Mouse (Mus musculus) CD4-positive helper T cell, adult 2 months (primary cell): ENCODE results near the gene Olfr871.
"Not testable (repeated sequence)": the region's sequence is repeated elsewhere in the genome, so short reads cannot be mapped to it uniquely, and the experiment has no call there.

ENCODE experiments used
- DNase-seq: peaks from one replicate; pipeline ENCODE4 v3.0.0-alpha.2; 2012; ENCODE audit warnings: low read depth, missing footprints, low spot score

Gene Olfr871

DNA sequence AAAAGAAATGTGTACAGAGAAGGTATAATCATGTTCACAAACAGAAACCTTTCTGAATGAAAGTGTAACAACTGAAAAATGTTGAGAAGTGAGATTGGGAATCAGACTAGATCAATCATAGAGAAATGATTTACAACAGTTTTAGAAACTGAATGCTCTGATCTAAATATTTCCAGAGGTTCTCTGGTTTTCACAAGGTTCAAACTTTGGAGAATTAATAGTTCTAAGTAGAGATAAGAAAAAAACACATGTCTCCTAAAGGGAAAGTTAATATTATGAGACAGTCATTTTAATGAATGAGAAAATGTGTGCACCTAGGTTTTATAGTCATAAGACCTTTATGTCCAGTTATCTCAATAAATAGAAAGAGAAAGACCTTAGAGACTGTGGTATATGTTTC lies at the start of gene Olfr871:
Gene Olfr871, plus strand, starts transcription at position 301 of the 400 bp plus-strand sequence.
- no peak for DNase-seq

DNA sequence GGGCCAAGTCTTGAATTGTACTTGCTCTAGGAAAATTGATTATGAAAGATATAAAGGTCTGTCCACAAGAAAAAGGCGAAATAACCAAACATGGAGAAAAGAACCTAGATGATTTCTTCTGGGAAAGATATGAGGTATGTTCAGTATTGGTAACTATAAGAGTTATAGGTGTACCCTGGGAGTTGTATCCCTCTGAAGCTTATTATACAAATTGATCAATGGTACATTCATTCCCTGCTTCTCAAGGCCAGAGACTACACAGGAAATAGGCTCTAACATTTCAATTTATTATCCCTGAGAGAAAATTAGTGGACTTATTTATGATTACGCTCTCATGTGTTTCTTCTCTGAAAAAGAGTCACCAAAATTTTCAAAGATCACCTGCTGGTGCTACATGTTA lies 38.0 kb upstream of the Olfr871 start, which contains the start of gene Olfr870:
Gene Olfr870, minus strand, starts transcription at position 101 of the 400 bp plus-strand sequence.
- no peak for DNase-seq

DNA sequence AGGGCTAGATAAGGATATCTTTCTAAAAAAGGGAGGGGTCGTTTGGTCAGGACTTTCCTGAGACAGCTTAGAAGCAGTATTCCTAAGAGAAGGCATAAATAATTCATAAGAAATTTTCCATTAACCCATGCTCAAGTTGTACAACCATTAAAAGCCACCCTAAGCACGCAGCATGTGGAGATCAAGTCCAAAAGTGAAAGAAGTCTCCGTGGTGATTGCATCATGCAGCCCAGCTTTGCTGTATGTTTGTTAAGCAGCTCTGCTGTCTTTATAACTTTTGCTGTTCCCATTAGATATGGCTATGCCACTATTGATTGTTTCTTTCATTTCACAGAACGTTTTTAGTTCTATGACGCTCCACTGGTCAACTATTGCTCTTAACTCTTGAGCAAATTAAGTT lies 32.5 kb upstream of the Olfr871 start:
- DNase-seq, result no peak

DNA sequence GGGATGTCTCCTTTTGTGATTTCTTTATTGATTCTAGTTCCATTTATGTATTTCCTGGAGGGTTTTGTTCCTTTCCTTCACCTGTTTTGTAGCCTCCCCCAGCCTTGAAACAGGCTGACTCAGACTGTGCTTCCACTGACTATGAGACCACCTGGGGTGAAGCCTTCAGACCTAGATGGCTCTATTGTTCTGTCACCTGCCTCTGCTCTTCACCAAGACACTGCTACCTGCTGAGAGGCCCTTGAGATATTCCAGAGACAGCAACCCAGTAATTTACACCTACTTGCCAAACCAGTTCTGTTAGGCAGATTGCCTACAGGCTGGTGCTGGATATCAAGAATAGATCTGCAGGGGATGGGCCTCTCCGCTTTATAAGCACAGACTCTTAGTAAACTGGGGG lies 9.9 kb upstream of the Olfr871 start:
- DNase-seq, result no peak

DNA sequence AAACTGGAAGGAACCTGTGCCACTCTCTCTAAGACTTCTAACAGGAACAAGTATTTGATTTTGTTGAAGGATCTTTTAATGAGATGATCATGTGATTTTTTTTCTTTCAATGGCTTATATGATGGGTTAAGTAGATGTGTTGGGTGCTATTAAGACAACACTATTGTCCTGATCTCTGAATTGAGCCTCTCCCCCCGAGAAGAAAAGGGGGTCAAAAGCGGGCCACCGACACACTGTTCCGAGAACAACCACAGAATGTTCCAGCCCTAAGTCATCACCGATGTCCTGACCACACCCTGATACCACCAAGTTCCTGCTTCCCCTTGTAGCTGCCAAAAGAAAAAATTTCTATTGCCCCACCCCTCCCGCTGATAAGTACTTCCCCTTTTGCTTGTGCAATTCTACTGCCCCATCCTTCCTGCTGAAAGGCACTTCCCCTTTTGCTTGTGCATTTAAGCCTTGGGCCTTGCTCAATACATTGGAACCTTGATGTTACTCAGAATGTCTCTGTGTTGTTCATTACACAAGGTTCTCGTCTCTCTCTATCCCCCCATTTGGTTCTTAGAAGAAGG lies 8.5 kb upstream of the Olfr871 start:
- DNase-seq, result not testable (repeated sequence)

DNA sequence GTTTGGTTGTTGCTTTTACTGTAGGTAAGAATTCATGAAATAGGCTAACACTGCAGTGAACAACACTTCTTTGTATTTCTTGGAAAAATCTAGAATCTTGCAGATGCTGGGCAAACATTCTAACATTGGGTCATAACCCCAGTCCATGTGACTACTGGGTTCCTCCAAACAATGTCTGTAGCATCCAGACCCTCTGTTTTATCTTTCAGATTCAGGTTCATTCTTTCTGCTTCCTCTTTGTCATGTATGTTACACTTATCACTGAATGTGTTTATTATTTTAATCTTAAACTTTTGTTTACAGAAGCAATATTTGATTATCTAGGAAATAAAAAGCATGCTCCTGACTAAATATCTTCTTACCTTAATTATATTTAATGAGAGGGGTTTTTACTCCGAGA lies 1.2 kb upstream of the Olfr871 start:
- no peak for DNase-seq

DNA sequence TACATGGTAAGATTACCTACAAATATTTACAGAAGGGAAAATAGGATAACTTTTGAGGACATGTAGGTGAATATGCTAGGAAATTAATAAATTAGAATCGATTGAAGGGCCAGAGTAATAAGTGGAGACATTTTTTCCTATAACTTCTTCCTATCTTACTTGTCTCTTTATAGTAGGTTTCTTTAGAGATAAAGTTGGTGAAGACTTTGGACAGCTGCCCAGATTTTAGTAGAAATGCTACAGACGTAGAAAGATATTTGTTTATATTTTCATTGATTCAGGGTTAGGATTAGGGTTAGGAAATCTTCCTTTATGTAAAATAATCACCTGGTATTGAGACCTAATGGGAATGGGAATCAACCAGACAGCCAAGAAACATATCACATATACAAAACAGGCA lies 530 bp upstream of the Olfr871 start:
- no peak for DNase-seq

DNA sequence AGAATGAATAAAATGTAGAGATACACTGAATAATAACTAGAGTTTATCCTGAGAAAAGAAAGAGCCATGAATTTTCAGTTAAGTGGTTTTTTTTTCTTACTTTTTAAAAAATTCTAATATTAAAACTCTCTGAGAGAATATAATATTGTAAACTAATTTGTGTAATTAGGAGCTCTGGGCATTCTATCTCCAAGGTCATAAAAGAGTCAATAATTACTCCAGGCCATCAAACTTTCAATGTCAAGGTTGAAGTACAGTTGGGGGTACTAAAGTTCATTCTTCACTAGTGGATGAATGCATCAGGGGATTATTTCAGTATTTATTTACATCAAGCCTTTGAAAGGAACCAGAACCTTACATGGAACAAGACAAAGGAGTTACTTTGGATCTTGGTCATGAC lies 24.8 kb downstream of the Olfr871 start, which contains the start of gene Olfr872:
Gene Olfr872, plus strand, starts transcription at position 301 of the 400 bp plus-strand sequence.
- no peak for DNase-seq

DNA sequence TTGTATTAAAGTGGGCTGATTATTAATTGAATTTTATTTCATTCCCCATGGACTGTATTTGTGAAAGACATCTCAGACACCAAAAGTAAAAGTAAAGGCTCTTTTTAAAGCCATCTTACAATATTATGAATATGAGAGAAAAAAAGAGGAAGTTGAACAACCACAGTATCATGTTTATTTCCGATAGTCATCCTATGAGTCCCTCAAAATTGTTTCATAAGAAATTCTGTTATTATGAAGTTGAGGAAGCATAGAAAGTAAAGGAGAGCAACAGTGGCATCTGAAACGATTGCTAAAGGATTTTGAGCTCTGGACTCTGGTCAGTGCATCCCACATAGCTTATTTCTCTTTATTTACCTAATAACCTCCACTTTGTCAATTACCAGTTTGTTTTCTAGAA lies 25.4 kb downstream of the Olfr871 start:
- DNase-seq, result no peak
